Mouse (Mus musculus): ENCODE results near the gene D11Wsu47e.

GRCm38 (mm10) chr11:113729917-113730316 lies 45.7 kb downstream of the D11Wsu47e start:
- TF ChIP-seq CTCF (IDR thresholded peaks at IDR 0.05): no peak
- no peak for TF ChIP-seq POLR2A (IDR thresholded peaks at IDR 0.05; ENCODE audit: insufficient read depth, low read depth, low read length)

All from heart, adult 2 months (tissue).